Mouse (Mus musculus) thymus, postnatal 10 days (tissue): ENCODE data around the gene Tbcc.

Source experiments
- DNase-seq, 2 experiments: peaks; one replicate each; pipeline ENCODE4 v3.0.0; 2021; ENCODE audit warnings: low spot score in 2 of 2

Gene Tbcc

DNA sequence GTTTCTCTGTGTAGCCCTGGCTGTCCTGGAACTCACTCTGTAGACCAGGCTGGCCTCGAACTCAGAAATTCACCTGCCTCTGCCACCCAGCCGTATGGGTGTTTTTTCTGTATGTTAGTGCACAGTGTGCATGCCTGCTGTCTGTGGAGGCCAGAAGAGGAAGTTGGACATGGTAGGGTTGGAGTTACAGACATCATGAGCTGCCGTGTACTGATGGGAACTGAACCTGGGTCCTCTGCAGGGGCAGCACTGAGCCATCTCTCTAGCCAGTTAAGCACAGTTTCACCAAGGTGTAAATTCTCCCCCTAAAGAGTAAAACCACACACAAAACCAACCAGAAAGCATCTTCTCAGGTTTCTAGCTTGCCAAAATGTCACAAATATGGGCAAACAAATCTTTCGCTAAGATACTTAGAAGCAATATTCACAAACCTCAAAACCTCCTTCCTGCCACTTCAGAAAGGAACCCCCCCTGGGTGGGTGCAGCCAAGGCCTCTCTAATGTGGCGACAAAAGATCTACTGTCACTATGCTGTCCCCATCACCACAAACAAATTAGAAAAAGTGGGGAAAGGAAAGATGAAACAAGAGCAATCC is 20.2 kb upstream of the Tbcc start:
- peak; percentile 47 to 61 for DNase-seq

- DNase-seq: no peak
Measured at GRCm38 (mm10) chr17:46870913-46871312, 19.6 kb upstream of the Tbcc start.

DNA sequence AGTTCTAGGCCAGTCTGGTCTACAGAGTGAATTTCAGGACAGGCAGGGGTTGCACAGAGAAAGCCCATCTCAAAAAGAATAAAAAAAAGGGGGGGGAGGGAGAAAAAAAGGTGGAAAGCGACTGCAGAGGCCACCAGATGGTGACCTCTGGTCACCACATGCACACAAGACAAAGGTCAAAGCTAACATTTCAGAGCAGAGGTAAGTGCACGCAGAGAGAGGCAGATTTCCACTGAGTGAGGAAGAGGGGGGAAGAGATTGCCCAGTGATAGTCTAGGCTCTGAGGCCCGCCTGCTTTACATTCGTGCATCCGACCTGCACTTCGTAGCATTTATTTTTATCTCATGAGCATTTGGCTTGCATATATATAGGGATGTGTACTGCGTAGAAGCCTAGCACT is 17.7 kb upstream of the Tbcc start:
- no peak for DNase-seq

DNA sequence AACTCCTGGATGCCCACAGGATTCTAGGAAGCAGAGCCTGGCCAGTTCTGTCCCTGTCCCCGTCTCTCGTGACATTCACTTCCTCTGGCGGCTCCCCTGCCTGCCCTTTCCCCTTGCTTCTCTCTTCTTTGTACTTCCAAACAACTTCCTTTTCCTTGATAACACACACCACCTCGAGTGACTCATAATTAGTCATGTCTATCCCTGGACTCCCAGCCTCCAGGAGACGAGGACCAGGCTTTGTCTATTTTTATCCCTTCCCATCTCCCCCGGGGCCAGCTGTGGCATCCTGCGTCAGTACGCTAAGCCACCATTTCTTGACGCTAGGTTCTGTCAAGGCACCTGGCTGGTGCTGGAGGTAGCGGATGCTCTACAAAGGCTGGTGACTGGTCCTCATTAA is 16.4 kb upstream of the Tbcc start:
- no peak for DNase-seq

- DNase-seq: peak in 1 of 2 experiments; percentile 20
Measured at GRCm38 (mm10) chr17:46875626-46876025, 14.9 kb upstream of the Tbcc start.

DNA sequence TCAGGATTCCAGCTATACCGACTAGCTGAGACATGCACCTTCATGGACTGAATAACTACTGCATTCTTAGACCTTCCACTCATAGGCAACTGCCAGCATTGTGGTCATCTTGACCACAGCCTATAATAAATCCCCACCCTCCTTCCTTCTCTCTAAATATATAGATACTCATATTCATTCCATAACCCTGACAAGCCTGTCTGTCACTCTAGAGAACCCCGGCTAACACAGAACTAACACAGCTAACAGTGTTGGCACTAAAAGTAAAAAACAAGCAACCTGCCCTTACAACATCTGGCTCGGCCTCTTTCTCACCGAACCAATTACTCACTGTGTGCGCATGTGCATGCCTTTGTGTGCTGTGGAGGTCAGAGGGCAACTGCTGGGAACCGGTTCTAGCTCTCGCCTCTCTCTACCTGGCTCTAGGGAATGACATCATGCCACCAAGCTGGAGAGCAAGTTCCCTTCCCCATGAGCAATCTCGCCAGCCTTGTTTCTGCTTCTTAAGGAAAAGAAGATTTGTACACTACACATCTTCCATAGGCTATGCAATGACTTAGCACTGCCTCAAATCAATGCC is 14.0 kb upstream of the Tbcc start:
- DNase-seq: no peak

GRCm38 (mm10) chr17:46877061-46877460 is 13.4 kb upstream of the Tbcc start:
- no peak for DNase-seq

DNA sequence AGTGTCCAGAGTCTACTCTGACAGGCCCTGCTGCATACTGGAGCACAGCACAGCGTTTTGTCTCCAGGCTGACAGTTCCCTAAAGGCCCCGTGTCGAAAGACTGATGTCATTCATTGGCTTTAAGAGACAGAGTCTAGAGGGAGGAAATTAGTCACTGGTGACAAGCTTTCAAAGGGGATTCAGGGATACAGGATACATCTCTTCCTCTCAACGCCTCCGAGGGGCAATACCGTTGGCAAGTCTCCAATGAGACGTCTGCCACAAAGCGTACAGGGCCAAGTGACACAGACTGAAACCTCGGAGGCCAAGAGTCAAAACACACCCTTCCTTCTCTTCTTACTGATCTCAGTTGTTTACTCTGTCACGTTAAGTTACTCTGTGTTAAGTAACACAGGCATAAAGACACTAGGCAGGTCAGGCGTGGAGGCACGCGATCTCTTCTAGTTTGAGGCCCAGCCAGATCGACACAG is 10.6 kb upstream of the Tbcc start:
- DNase-seq: no peak

DNA sequence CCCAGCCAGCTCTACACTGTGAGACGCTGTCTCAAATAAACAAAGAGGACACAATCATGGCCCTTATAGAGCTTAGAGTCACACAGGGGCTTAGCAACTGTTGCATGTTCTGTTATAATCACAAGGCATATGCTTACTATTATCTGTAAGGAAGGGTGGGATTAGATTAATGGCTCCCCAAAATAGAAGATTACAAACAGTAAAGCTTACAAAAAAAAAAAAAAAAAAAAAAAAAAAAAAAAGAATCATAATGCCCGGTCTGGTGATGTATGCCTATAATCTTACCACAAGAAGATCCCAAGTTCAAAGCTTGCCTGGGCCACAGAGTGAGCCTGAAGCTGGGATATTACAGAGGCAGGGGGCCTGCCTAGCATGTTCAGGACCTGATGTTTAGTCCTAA is 10.2 kb upstream of the Tbcc start:
- DNase-seq: no peak

DNA sequence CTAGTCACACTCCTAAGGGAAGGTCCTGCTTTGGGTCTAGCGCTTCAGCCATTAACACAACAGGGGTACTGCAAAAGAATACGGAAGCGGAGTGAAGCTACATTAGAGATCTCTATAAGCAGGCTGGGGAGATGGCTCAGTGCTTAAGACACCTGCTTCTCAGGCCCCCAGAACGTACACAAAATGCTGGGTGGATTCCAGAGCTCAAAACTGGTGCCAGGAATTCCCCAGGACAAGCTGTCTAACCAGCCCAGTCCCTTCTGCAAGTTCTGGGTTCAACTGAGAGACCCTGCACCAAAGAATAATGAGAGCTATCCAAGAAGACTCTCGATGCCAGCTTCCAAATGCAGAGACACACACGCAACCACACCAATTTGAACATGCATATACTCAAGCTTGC is 8.8 kb upstream of the Tbcc start:
- no peak for DNase-seq

DNA sequence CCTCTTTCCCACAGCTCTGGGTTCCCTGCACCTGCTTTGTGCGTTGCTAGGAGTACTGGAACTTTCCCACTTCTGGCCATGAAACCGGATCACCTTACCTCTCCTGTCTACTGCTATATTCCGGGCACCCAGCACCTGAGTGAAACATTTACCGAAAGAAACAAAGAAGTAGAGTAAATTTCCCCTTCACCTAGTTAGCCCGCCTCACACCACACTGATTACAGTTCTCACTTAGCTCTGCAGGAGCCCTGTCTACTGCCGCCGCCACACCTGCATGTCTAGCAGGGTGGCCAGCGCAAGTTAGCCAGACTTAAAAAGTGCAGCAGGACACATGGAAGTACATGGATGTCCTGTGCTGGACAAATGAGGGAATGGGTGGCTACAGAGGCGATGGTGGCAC is 7.4 kb upstream of the Tbcc start:
- no peak for DNase-seq

DNA sequence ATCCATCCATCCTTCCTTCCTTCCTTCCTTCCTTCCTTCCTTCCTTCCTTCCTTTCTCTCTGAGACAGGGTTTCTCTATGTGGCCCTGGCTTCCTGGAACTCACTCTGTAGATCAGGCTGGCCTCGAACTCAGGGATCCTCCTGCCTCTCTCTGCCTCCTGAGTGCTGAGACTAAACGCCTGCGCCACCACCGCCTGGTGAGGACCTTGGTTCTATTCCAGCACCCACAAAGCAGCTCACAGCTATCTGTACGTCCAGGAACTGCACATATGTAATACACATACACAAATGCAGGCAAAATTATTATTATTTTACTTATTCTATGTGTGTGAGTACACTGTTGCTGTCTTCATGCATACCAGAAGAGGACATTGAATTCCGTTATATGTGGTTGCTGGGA is 5.7 kb upstream of the Tbcc start:
- DNase-seq: no peak

- DNase-seq: no peak
Measured at GRCm38 (mm10) chr17:46885218-46885909, 5.1 kb upstream of the Tbcc start.

DNA sequence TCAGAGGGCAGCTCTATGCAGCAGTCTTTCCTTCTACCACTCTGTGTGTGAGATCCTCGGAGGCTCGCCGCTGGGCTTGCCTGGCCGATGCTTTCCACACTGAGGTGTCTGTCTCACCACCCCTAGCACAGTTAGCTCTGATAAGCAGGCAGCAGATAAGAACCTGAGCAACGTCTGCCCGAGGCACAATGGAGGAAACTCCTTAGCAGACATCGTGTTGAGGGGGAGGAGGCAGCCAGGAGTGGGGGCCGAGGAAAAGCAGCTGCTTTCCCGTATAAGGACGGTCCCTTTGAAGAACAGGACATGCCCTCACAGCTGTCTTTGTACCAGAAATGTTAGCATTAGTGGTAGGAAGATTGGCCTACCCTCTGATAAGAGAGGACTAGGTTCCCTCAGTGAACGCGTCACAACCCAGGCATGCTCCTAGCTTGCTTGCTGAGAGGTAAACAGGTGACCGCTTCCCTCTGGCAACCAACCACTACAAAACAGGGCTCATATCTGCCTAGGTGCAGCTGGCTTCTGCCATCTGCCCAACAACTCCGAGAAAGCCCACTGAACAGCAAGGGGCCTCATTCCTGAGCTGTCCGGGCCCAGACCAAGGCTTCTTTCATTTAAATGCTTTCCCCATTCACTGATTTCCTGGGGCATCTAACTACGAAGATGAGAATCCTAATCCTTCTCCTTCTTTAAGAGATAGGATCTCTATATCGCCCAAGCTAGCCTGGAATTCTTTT is 4.4 kb upstream of the Tbcc start:
- no peak for DNase-seq

- peak; percentile 34 to 68 for DNase-seq
Measured at GRCm38 (mm10) chr17:46888511-46889212, 1.8 kb upstream of the Tbcc start.

GRCm38 (mm10) chr17:46889450-46890084 is 917 bp upstream of the Tbcc start:
- peak; percentile 53 to 56 for DNase-seq

- DNase-seq: peak; percentile 51 to 53
Measured at GRCm38 (mm10) chr17:46890843-46891594, 535 bp downstream of the Tbcc start.

DNA sequence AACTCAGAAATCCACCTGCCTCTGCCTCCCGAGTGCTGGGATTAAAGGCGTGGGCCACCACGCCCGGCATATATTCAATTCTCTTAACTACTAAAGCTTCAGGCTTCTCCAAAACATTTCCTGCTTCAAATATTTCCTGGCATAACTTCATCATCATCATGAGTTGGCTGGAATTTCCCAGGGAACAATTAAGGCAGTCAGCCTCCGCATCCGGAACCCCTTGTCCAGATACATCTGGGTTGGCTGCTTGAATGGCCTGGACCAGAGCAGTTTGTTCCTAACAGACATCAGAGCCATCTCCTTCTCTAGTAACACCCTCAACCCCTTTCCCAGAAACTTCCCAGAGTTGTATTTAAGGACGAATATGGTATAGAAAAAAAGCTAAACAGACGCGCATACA is 4.9 kb downstream of the Tbcc start:
- DNase-seq: no peak

DNA sequence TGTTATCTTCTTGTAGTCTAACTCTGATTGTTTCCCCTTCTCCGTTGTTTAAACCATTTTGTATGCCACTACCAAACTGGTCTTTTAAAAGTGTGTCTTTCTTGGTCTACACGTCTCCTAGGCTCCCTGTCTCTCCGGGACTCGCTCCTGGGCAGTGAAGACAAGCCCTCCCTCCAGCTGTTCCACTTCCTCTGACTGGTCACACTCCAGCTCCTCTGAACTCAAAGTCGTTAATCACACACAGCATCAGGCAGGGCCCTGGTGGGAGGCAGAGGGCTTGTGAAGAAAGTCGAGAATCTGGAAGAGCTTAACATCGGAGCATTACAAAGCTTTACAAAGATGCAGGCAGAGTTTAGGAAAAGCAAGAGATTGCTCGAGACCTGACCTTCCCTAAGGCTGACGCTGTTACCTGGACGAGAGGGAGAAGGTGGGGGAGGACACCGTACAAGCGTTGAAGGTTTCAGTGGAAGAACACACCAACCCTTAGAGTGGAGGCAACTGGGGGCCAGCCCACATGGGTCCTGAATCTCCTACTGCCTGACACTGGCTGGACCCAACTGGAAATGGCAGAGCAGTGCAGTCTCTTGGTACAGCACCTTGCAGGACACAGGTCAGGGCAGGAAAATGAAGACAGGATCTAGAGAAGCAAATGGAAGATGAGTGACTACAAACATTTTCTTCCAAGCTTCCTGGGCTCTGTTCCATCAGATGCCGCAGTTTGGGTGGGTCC is 6.9 kb downstream of the Tbcc start:
- DNase-seq: no peak

DNA sequence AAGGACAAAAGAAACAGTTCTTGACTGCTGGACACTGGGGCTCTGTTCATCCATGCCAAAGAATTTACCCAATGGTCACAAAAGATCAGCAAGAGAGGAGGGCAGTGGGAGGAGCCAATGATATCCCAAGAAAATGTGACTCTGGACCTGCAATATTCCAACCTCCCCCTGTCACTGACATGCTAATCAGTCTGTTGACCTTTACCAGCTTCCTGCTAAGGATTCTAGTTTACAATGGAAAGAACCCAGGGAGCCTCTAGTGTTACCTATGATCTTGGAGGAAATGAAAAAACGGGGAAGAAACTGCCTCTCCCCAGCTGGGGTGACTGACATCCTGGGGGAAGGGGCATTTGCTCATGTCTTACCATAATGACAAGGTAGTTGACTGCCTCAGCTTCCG is 10.5 kb downstream of the Tbcc start:
- DNase-seq: no peak
